Mouse (Mus musculus): ENCODE results near the gene Adgrg4. TPM values are rescaled to one million over a fixed set of nuclear protein-coding genes. Genes with fewer than 3 reads are reported as not detected.

Gene Adgrg4
- not detected for total RNA-seq (2022)

GRCm38 (mm10) chrX:56869863-56870262 is at the start of gene Adgrg4:
Adgrg4 (plus strand) TSS chrX:56870163.
- DNase-seq (ENCODE audit: low spot score in 2 of 2): no peak

GRCm38 (mm10) chrX:56821765-56822603 is 48.0 kb upstream of the Adgrg4 start, which contains the start of gene Map7d3:
Map7d3 (minus strand) TSS chrX:56822326.
- no peak for DNase-seq (ENCODE audit: low spot score in 2 of 2)

GRCm38 (mm10) chrX:56827492-56827891 is 42.5 kb upstream of the Adgrg4 start:
- DNase-seq (ENCODE audit: low spot score in 2 of 2): no peak

GRCm38 (mm10) chrX:56835842-56836241 is 34.1 kb upstream of the Adgrg4 start:
- no peak for DNase-seq (ENCODE audit: low spot score in 2 of 2)

GRCm38 (mm10) chrX:56839369-56839768 is 30.6 kb upstream of the Adgrg4 start:
- no peak for DNase-seq (ENCODE audit: low spot score in 2 of 2)

GRCm38 (mm10) chrX:56841255-56841654 is 28.7 kb upstream of the Adgrg4 start:
- DNase-seq (ENCODE audit: low spot score in 2 of 2): no peak

GRCm38 (mm10) chrX:57012891-57013290 is 142.9 kb downstream of the Adgrg4 start:
- DNase-seq (ENCODE audit: low spot score in 2 of 2): no peak

GRCm38 (mm10) chrX:57042774-57043173 is 172.8 kb downstream of the Adgrg4 start, which contains the start of gene Brs3:
Brs3 (plus strand) TSS chrX:57043074.
- DNase-seq (ENCODE audit: low spot score in 2 of 2): no peak

- DNase-seq (ENCODE audit: low spot score in 2 of 2): no peak
Observed at GRCm38 (mm10) chrX:57043869-57044268, 173.9 kb downstream of the Adgrg4 start.

Other genes starting within 250 kb of the Adgrg4 start
- gene Fhl1, start 138.4 kb upstream of the Adgrg4 start, total RNA-seq (2022): 100 to 1,000 TPM in 1 of 4 experiments, 10 to 100 TPM in 3; 81.8 to 101 (median 89.4) TPM
- gene Map7d3, start 47.8 kb upstream of the Adgrg4 start, total RNA-seq (2022): under 1 TPM in 2 of 4 experiments, not detected in 2; 0.17 to 0.23 TPM
- gene Brs3, start 172.9 kb downstream of the Adgrg4 start, total RNA-seq (2022): under 1 TPM in 1 of 4 experiments, not detected in 3; 0.39 TPM
- 10 to 100 TPM; 53.2 to 59.9 (median 56.5) TPM for gene Htatsf1, start 183.4 kb downstream of the Adgrg4 start, total RNA-seq (2022)
- not detected for gene Vgll1, start 217.9 kb downstream of the Adgrg4 start, total RNA-seq (2022)

All from left cerebral cortex, adult 8-10 months (tissue).